Mouse (Mus musculus): ENCODE results near the gene Drd4.
"Not testable (repeated sequence)": the region's sequence is repeated elsewhere in the genome, so short reads cannot be mapped to it uniquely, and the experiment has no call there.

Gene Drd4

GRCm38 (mm10) chr7:141291921-141292582, at the start of gene Drd4:
TSS of gene Drd4 (plus strand) at chr7:141292006.
- peak; percentile 49 for DNase-seq (ENCODE audit: low read depth, low spot score)

- not testable (repeated sequence) for DNase-seq (ENCODE audit: low read depth, low spot score)
Measured at GRCm38 (mm10) chr7:141250486-141250885, 41.3 kb upstream of the Drd4 start.

- no peak for DNase-seq (ENCODE audit: low read depth, low spot score)
Measured at GRCm38 (mm10) chr7:141256159-141256558, 35.6 kb upstream of the Drd4 start.

GRCm38 (mm10) chr7:141261480-141261879, 30.3 kb upstream of the Drd4 start:
- no peak for DNase-seq (ENCODE audit: low read depth, low spot score)

- DNase-seq (ENCODE audit: low read depth, low spot score): no peak
Measured at GRCm38 (mm10) chr7:141263640-141264039, 28.2 kb upstream of the Drd4 start.

- no peak for DNase-seq (ENCODE audit: low read depth, low spot score)
Measured at GRCm38 (mm10) chr7:141264041-141264700, 27.6 kb upstream of the Drd4 start.

- peak; percentile 35 for DNase-seq (ENCODE audit: low read depth, low spot score)
Measured at GRCm38 (mm10) chr7:141264761-141265410, 26.9 kb upstream of the Drd4 start.

GRCm38 (mm10) chr7:141265411-141265738, 26.4 kb upstream of the Drd4 start:
- DNase-seq (ENCODE audit: low read depth, low spot score): no peak

GRCm38 (mm10) chr7:141265739-141266561, 25.9 kb upstream of the Drd4 start, which contains the start of gene Irf7:
TSS of gene Irf7 (minus strand) at chr7:141266481.
- peak; percentile 65 for DNase-seq (ENCODE audit: low read depth, low spot score)

- no peak for DNase-seq (ENCODE audit: low read depth, low spot score)
Measured at GRCm38 (mm10) chr7:141268466-141269272, 23.1 kb upstream of the Drd4 start.

GRCm38 (mm10) chr7:141269273-141269545, 22.6 kb upstream of the Drd4 start:
- no peak for DNase-seq (ENCODE audit: low read depth, low spot score)

- DNase-seq (ENCODE audit: low read depth, low spot score): no peak
Measured at GRCm38 (mm10) chr7:141270631-141271030, 21.2 kb upstream of the Drd4 start.

- DNase-seq (ENCODE audit: low read depth, low spot score): no peak
Measured at GRCm38 (mm10) chr7:141275356-141275755, 16.4 kb upstream of the Drd4 start.

- no peak for DNase-seq (ENCODE audit: low read depth, low spot score)
Measured at GRCm38 (mm10) chr7:141276546-141276945, 15.3 kb upstream of the Drd4 start, which contains the start of gene Cdhr5. TSS of gene Cdhr5 (minus strand) at chr7:141276786.

GRCm38 (mm10) chr7:141277701-141278678, 13.8 kb upstream of the Drd4 start:
- DNase-seq (ENCODE audit: low read depth, low spot score): no peak

- DNase-seq (ENCODE audit: low read depth, low spot score): peak; percentile 72
Measured at GRCm38 (mm10) chr7:141278766-141279590, 12.8 kb upstream of the Drd4 start, which contains the start of gene Sct. TSS of gene Sct (minus strand) at chr7:141279133.

GRCm38 (mm10) chr7:141281442-141281841, 10.4 kb upstream of the Drd4 start:
- DNase-seq (ENCODE audit: low read depth, low spot score): no peak

GRCm38 (mm10) chr7:141282756-141283155, 9.1 kb upstream of the Drd4 start:
- no peak for DNase-seq (ENCODE audit: low read depth, low spot score)

- no peak for DNase-seq (ENCODE audit: low read depth, low spot score)
Measured at GRCm38 (mm10) chr7:141288042-141288441, 3.8 kb upstream of the Drd4 start.
